31 mouse cellular contexts compared by ENCODE assay signal in genomic region chr2:164871602-164872303, GRCm38 (mm10). TPM values are rescaled to one million over a fixed set of nuclear protein-coding genes. Genes with fewer than 3 reads are reported as not detected.
DNase-seq lines count a peak whose midpoint lies in the region; ATAC-seq and TF ChIP-seq lines count a peak whose summit lies in the region.
"Had no signal": no experiment of that assay in that cellular context is flagged by ENCODE, and none has a peak within 500 bp of the region (broad histone marks: within the 10 kb centered on the region; RNA-seq: fewer than 3 reads in every experiment).

No protein-coding gene starts in this region.

- no peaks in the 10 kb centered on the region for H3K9me3 ChIP-seq in hindbrain, postnatal 0 days (ENCODE audit: low read length)
- peaks cover 4% of the 10 kb centered on the region; the same call in 1 of the 2 replicates for H3K9me3 ChIP-seq in hindbrain, embryonic 13.5 days
- no peaks in the 10 kb centered on the region for H3K9me3 ChIP-seq in ES-Bruce4 (replicated peaks; ENCODE audit: control insufficient read depth, insufficient read depth, low read length, poor library complexity, severe bottlenecking)
- peaks cover 8% of the 10 kb centered on the region for H3K9me3 ChIP-seq in heart, embryonic 12.5 days (replicated peaks)
- H3K9me3 ChIP-seq: embryonic facial prominence, embryonic 15.5 days; forebrain, embryonic 13.5 days; kidney, embryonic 15.5 days; midbrain, embryonic 13.5 days had no signal

- TF ChIP-seq POLR2A in ES-Bruce4 (IDR thresholded peaks at IDR 0.05; ENCODE audit: insufficient read depth, low read length) = no peak
- TF ChIP-seq POLR2A in small intestine, adult 2 months (IDR thresholded peaks at IDR 0.05; ENCODE audit: low read depth, low read length) = no peak

- no peak for DNase-seq in hindbrain, postnatal 0 days (ENCODE audit: low spot score)
- DNase-seq in ZHBTc4 (ENCODE audit: low read depth, low spot score) = peak; percentile 54
- no peak for DNase-seq in kidney, postnatal 36 days
- DNase-seq: adrenal gland, postnatal 14 days; cerebellum, adult 11-12 months; cerebellum, adult 9-11 months; gastrocnemius, postnatal 25 days; heart, adult 18-20 months; heart, postnatal 14 days; kidney, adult 18-20 months; kidney, postnatal 25 days; layer of hippocampus, postnatal 36 days; left cerebral cortex, postnatal 4 days; liver, embryonic 13.5 days; lung, adult 2 months; lung, postnatal 10 days; right cerebral cortex, postnatal 4 days; thymus, adult 18-20 months; thymus, postnatal 25 days had no signal

- no peaks in the 10 kb centered on the region for H3K27me3 ChIP-seq in hindbrain, postnatal 0 days (ENCODE audit: insufficient read depth, low read length)
- no peaks in the 10 kb centered on the region for H3K27me3 ChIP-seq in hindbrain, embryonic 13.5 days
- no peaks in the 10 kb centered on the region for H3K27me3 ChIP-seq in ES-Bruce4 (ENCODE audit: control insufficient read depth, insufficient read depth, low read length, poor library complexity, severe bottlenecking)
- H3K27me3 ChIP-seq in small intestine, adult 2 months (ENCODE audit: control insufficient read depth, insufficient read depth, low read length) = no peaks in the 10 kb centered on the region
- H3K27me3 ChIP-seq in heart, embryonic 12.5 days (replicated peaks) = no peaks in the 10 kb centered on the region
- H3K27me3 ChIP-seq: embryonic facial prominence, embryonic 15.5 days; forebrain, embryonic 13.5 days; kidney, embryonic 15.5 days; liver, embryonic 13.5 days; midbrain, embryonic 13.5 days; neural tube, embryonic 13.5 days had no signal

- ATAC-seq in hindbrain, postnatal 0 days = no peak
- ATAC-seq in hindbrain, embryonic 13.5 days (ENCODE audit: low FRiP score) = no peak
- no peak for ATAC-seq in heart, embryonic 12.5 days (ENCODE audit: insufficient number of reproducible peaks, low FRiP score)
- ATAC-seq: forebrain, embryonic 13.5 days; midbrain, embryonic 13.5 days had no signal

- no peak for TF ChIP-seq EP300 in ES-Bruce4 (IDR thresholded peaks at IDR 0.05; ENCODE audit: insufficient read depth, low read depth, low read length)

- H3K36me3 ChIP-seq in hindbrain, postnatal 0 days (ENCODE audit: insufficient read depth, low read length) = no peaks in the 10 kb centered on the region
- H3K36me3 ChIP-seq in hindbrain, embryonic 13.5 days = no peaks in the 10 kb centered on the region
- H3K36me3 ChIP-seq in ES-Bruce4 (ENCODE audit: control insufficient read depth, insufficient read depth, low read length, poor library complexity, severe bottlenecking) = no peaks in the 10 kb centered on the region
- H3K36me3 ChIP-seq in small intestine, adult 2 months (ENCODE audit: control insufficient read depth, insufficient read depth, low read length) = no peaks in the 10 kb centered on the region
- no peaks in the 10 kb centered on the region for H3K36me3 ChIP-seq in heart, embryonic 12.5 days
- H3K36me3 ChIP-seq: embryonic facial prominence, embryonic 15.5 days; kidney, embryonic 15.5 days; liver, embryonic 13.5 days; midbrain, embryonic 13.5 days; neural tube, embryonic 13.5 days had no signal

- no peak overlapping the region for H3K27ac ChIP-seq in hindbrain, postnatal 0 days
- H3K27ac ChIP-seq in hindbrain, embryonic 13.5 days = no peak overlapping the region
- no peak overlapping the region for H3K27ac ChIP-seq in ES-Bruce4 (ENCODE audit: insufficient read depth, low read length)
- no peak overlapping the region for H3K27ac ChIP-seq in small intestine, adult 2 months (ENCODE audit: insufficient read depth, low read depth, low read length)
- H3K27ac ChIP-seq in heart, embryonic 12.5 days (ENCODE audit: poor library complexity, severe bottlenecking) = no peak overlapping the region
- H3K27ac ChIP-seq: embryonic facial prominence, embryonic 15.5 days; forebrain, embryonic 13.5 days; kidney, embryonic 15.5 days; liver, embryonic 13.5 days; macrophage; midbrain, embryonic 13.5 days; neural tube, embryonic 13.5 days had no signal

- no peak overlapping the region for H3K4me3 ChIP-seq in hindbrain, postnatal 0 days (ENCODE audit: low read length)
- H3K4me3 ChIP-seq in hindbrain, embryonic 13.5 days = no peak overlapping the region
- H3K4me3 ChIP-seq in ES-Bruce4 (ENCODE audit: low read depth, low read length) = no peak overlapping the region
- H3K4me3 ChIP-seq in small intestine, adult 2 months (ENCODE audit: low read depth, low read length) = no peak overlapping the region
- H3K4me3 ChIP-seq in heart, embryonic 12.5 days = no peak overlapping the region
- H3K4me3 ChIP-seq: embryonic facial prominence, embryonic 15.5 days; forebrain, embryonic 13.5 days; kidney, embryonic 15.5 days; liver, embryonic 13.5 days; midbrain, embryonic 13.5 days; neural tube, embryonic 13.5 days had no signal

- H3K4me1 ChIP-seq in hindbrain, postnatal 0 days (ENCODE audit: insufficient read depth, low read length) = no peaks in the 10 kb centered on the region
- H3K4me1 ChIP-seq in hindbrain, embryonic 13.5 days (replicated peaks) = 0 out of 2 replicates have a peak, but pooled peaks cover 5% of the 10 kb centered on the region
- peaks cover 5% of the 10 kb centered on the region for H3K4me1 ChIP-seq in ES-Bruce4 (ENCODE audit: control insufficient read depth, insufficient read depth, low read length)
- peaks cover 6% of the 10 kb centered on the region; the same call in 1 of the 2 replicates for H3K4me1 ChIP-seq in small intestine, adult 2 months (ENCODE audit: control insufficient read depth, insufficient read depth, insufficient read length, low read length)
- peaks cover 29% of the 10 kb centered on the region for H3K4me1 ChIP-seq in heart, embryonic 12.5 days (replicated peaks)
- H3K4me1 ChIP-seq: forebrain, embryonic 13.5 days; midbrain, embryonic 13.5 days had no signal

- H3K9ac ChIP-seq in hindbrain, postnatal 0 days (replicated peaks; ENCODE audit: low read length) = no peak overlapping the region
- no peak overlapping the region for H3K9ac ChIP-seq in hindbrain, embryonic 13.5 days
- no peak overlapping the region for H3K9ac ChIP-seq in ES-Bruce4 (ENCODE audit: low read depth, poor library complexity, severe bottlenecking)
- H3K9ac ChIP-seq in heart, embryonic 12.5 days = no peak overlapping the region
- H3K9ac ChIP-seq: embryonic facial prominence, embryonic 15.5 days; forebrain, embryonic 13.5 days; kidney, embryonic 15.5 days; liver, embryonic 13.5 days; midbrain, embryonic 13.5 days; neural tube, embryonic 13.5 days had no signal

- H3K4me2 ChIP-seq in hindbrain, postnatal 0 days (ENCODE audit: low read depth, low read length) = no peak overlapping the region
- H3K4me2 ChIP-seq in hindbrain, embryonic 13.5 days = no peak overlapping the region
- H3K4me2 ChIP-seq in heart, embryonic 12.5 days = no peak overlapping the region
- H3K4me2 ChIP-seq: embryonic facial prominence, embryonic 15.5 days; forebrain, embryonic 13.5 days; kidney, embryonic 15.5 days; liver, embryonic 13.5 days; midbrain, embryonic 13.5 days; neural tube, embryonic 13.5 days had no signal

- 0 out of 2 replicates have a peak, but pooled peaks have one; percentile 2 for TF ChIP-seq CTCF in hindbrain, postnatal 0 days (IDR thresholded peaks at IDR 0.05; ENCODE audit: low read depth)
- peak; percentile 38 for TF ChIP-seq CTCF in ES-Bruce4 (IDR thresholded peaks at IDR 0.05; ENCODE audit: low read depth, low read length)
- TF ChIP-seq CTCF in small intestine, adult 2 months (IDR thresholded peaks at IDR 0.05; ENCODE audit: extremely low read depth, insufficient read length, insufficient replicate concordance, low read depth, low read length) = peak; percentile 42; the same call in 1 of the 2 replicates

- 58% methylated on average over 6 of the region's 6 CpGs for WGBS in hindbrain, postnatal 0 days
- 58% methylated on average over 6 of the region's 6 CpGs for WGBS in hindbrain, embryonic 13.5 days
- WGBS in small intestine, adult 2 months = 42% methylated on average over 6 of the region's 6 CpGs
- 52% methylated on average over 6 of the region's 6 CpGs for WGBS in heart, embryonic 12.5 days

RNA-seq across cellular contexts. Expression of gene Pcif1, which starts 7.4 kb away (rescaled TPM):
- total RNA-seq in hindbrain, postnatal 0 days (2014; rRNA removed) = 76.7 and 83.7 TPM in 2 replicates
- polyA plus RNA-seq in hindbrain, postnatal 0 days (2015; fragmentation: Nextera tagmentation; extraction: Ambion mirVana) = 107 and 108 TPM in 2 replicates
- 87.8 and 95.3 TPM in 2 replicates for polyA plus RNA-seq in hindbrain, embryonic 13.5 days (2015; fragmentation: Nextera tagmentation; extraction: Ambion mirVana)
- polyA plus RNA-seq in ES-Bruce4 (2011; ENCODE audit: insufficient read depth, insufficient read length, low read depth, missing spikeins) = 30.2 and 30.9 TPM in 2 replicates
- polyA plus RNA-seq in small intestine, adult 2 months (2012; rRNA removed) = 22.8 and 30.3 TPM in 2 replicates
- polyA plus RNA-seq in heart, embryonic 12.5 days (2016; fragmentation: Nextera tagmentation; extraction: Ambion mirVana) = 52.1 and 53.1 TPM in 2 replicates

RNA-seq across cellular contexts. Expression of gene Pltp, which starts 14.2 kb away (rescaled TPM):
- total RNA-seq in hindbrain, postnatal 0 days (2014; rRNA removed) = 76.2 and 88.7 TPM in 2 replicates
- 99.6 and 117 TPM in 2 replicates for polyA plus RNA-seq in hindbrain, postnatal 0 days (2015; fragmentation: Nextera tagmentation; extraction: Ambion mirVana)
- polyA plus RNA-seq in hindbrain, embryonic 13.5 days (2015; fragmentation: Nextera tagmentation; extraction: Ambion mirVana) = 123 and 127 TPM in 2 replicates
- 52.4 and 55.9 TPM in 2 replicates for polyA plus RNA-seq in ES-Bruce4 (2011; ENCODE audit: insufficient read depth, insufficient read length, low read depth, missing spikeins)
- polyA plus RNA-seq in small intestine, adult 2 months (2012; rRNA removed) = 20.9 and 34.2 TPM in 2 replicates
- polyA plus RNA-seq in heart, embryonic 12.5 days (2016; fragmentation: Nextera tagmentation; extraction: Ambion mirVana) = 9.7 and 9.9 TPM in 2 replicates
- total RNA-seq: common myeloid progenitor, adult 5-6 weeks; megakaryocyte-erythroid progenitor cell, adult 5-6 weeks had no signal

RNA-seq across cellular contexts. Expression of gene Neurl2, which starts 38.5 kb away (rescaled TPM):
- total RNA-seq in hindbrain, postnatal 0 days (2014; rRNA removed) = 8.7 and 12.1 TPM in 2 replicates
- polyA plus RNA-seq in hindbrain, postnatal 0 days (2015; fragmentation: Nextera tagmentation; extraction: Ambion mirVana) = 7.2 and 7.6 TPM in 2 replicates
- polyA plus RNA-seq in hindbrain, embryonic 13.5 days (2015; fragmentation: Nextera tagmentation; extraction: Ambion mirVana) = 5.4 and 5.9 TPM in 2 replicates
- polyA plus RNA-seq in ES-Bruce4 (2011; ENCODE audit: insufficient read depth, insufficient read length, low read depth, missing spikeins) = 2.2 and 2.8 TPM in 2 replicates
- polyA plus RNA-seq in small intestine, adult 2 months (2012; rRNA removed) = 1.7 and 3.1 TPM in 2 replicates
- polyA plus RNA-seq in heart, embryonic 12.5 days (2016; fragmentation: Nextera tagmentation; extraction: Ambion mirVana) = 45.0 and 45.5 TPM in 2 replicates

RNA-seq across cellular contexts. Expression of gene Ctsa, which starts 39.1 kb away (rescaled TPM):
- total RNA-seq in hindbrain, postnatal 0 days (2014; rRNA removed) = 135 and 147 TPM in 2 replicates
- 112 and 116 TPM in 2 replicates for polyA plus RNA-seq in hindbrain, postnatal 0 days (2015; fragmentation: Nextera tagmentation; extraction: Ambion mirVana)
- polyA plus RNA-seq in hindbrain, embryonic 13.5 days (2015; fragmentation: Nextera tagmentation; extraction: Ambion mirVana) = 101 and 109 TPM in 2 replicates
- polyA plus RNA-seq in ES-Bruce4 (2011; ENCODE audit: insufficient read depth, insufficient read length, low read depth, missing spikeins) = 75.3 and 83.4 TPM in 2 replicates
- polyA plus RNA-seq in small intestine, adult 2 months (2012; rRNA removed) = 156 and 235 TPM in 2 replicates
- polyA plus RNA-seq in heart, embryonic 12.5 days (2016; fragmentation: Nextera tagmentation; extraction: Ambion mirVana) = 169 and 175 TPM in 2 replicates

RNA-seq across cellular contexts. Expression of gene Zfp335, which starts 39.8 kb away (rescaled TPM):
- 26.5 and 28.3 TPM in 2 replicates for total RNA-seq in hindbrain, postnatal 0 days (2014; rRNA removed)
- polyA plus RNA-seq in hindbrain, postnatal 0 days (2015; fragmentation: Nextera tagmentation; extraction: Ambion mirVana) = 9.0 and 9.2 TPM in 2 replicates
- polyA plus RNA-seq in hindbrain, embryonic 13.5 days (2015; fragmentation: Nextera tagmentation; extraction: Ambion mirVana) = 13.1 and 13.9 TPM in 2 replicates
- polyA plus RNA-seq in ES-Bruce4 (2011; ENCODE audit: insufficient read depth, insufficient read length, low read depth, missing spikeins) = 9.1 and 10.6 TPM in 2 replicates
- polyA plus RNA-seq in small intestine, adult 2 months (2012; rRNA removed) = 19.1 and 34.1 TPM in 2 replicates
- polyA plus RNA-seq in heart, embryonic 12.5 days (2016; fragmentation: Nextera tagmentation; extraction: Ambion mirVana) = 11.4 and 12.2 TPM in 2 replicates
